Mouse (Mus musculus) frontal cortex, adult 2 months (tissue): Measurements from ENCODE around the gene Cbwd1. TPM values are rescaled to one million over a fixed set of nuclear protein-coding genes. Genes with fewer than 3 reads are reported as not detected.

Experiments
- DNase-seq, 2 experiments: peaks; one replicate each; pipeline ENCODE4 v3.0.0; 2022; ENCODE audit warnings: low spot score in 1 of 2; ENCODE audit errors: extremely low spot score in 1 of 2
- polyA plus RNA-seq: library from polyadenylated mRNA; depleted of rRNA; stranded (reverse); fragments of >200 nt; gene quantifications from 2 replicates; pipeline ENCODE4 v1.2.3, GENCODE M21; 2012

The Cbwd1 gene
- polyA plus RNA-seq, 1 experiment, result 15.9 TPM

- DNase-seq, result no peak
Measured at GRCm38 (mm10) chr19:24978852-24979842, 17.7 kb upstream of the Cbwd1 start.

GRCm38 (mm10) chr19:24977991-24978390 is 16.6 kb upstream of the Cbwd1 start:
- no peak for DNase-seq

GRCm38 (mm10) chr19:24972701-24973390 is 11.4 kb upstream of the Cbwd1 start:
- no peak for DNase-seq

- no peak for DNase-seq
Measured at GRCm38 (mm10) chr19:24971307-24971706, 9.9 kb upstream of the Cbwd1 start.

- no peak for DNase-seq
Measured at GRCm38 (mm10) chr19:24966941-24967340, 5.5 kb upstream of the Cbwd1 start.

GRCm38 (mm10) chr19:24966203-24966602 is 4.8 kb upstream of the Cbwd1 start:
- no peak for DNase-seq

GRCm38 (mm10) chr19:24958531-24958930 is 2.9 kb downstream of the Cbwd1 start:
- DNase-seq, result peak in 1 of 2 experiments; percentile 82

- DNase-seq, result no peak
Measured at GRCm38 (mm10) chr19:24945521-24946262, 15.7 kb downstream of the Cbwd1 start.

- peak; percentile 7 to 17 for DNase-seq
Measured at GRCm38 (mm10) chr19:24937084-24937483, 24.3 kb downstream of the Cbwd1 start.

GRCm38 (mm10) chr19:24929041-24929440 is 32.4 kb downstream of the Cbwd1 start:
- DNase-seq, result no peak

GRCm38 (mm10) chr19:24920866-24921265 is 40.5 kb downstream of the Cbwd1 start:
- DNase-seq, result no peak

GRCm38 (mm10) chr19:24908385-24909155 is 52.8 kb downstream of the Cbwd1 start:
- no peak for DNase-seq

GRCm38 (mm10) chr19:24907655-24908054 is 53.8 kb downstream of the Cbwd1 start:
- no peak for DNase-seq

- no peak for DNase-seq
Measured at GRCm38 (mm10) chr19:24902821-24903220, 58.6 kb downstream of the Cbwd1 start.

GRCm38 (mm10) chr19:24902256-24902655 is 59.2 kb downstream of the Cbwd1 start:
- DNase-seq, result no peak

- DNase-seq, result no peak
Measured at GRCm38 (mm10) chr19:24901666-24902065, 59.7 kb downstream of the Cbwd1 start.

- DNase-seq, result no peak
Measured at GRCm38 (mm10) chr19:24900581-24901220, 60.7 kb downstream of the Cbwd1 start, which contains the start of gene Foxd4. Foxd4 (minus strand) TSS chr19:24901197.

GRCm38 (mm10) chr19:24899578-24900544 is 61.5 kb downstream of the Cbwd1 start:
- DNase-seq, result no peak
